Mouse (Mus musculus): ENCODE results near the gene Wnt4. TPM values are rescaled to one million over a fixed set of nuclear protein-coding genes. Genes with fewer than 3 reads are reported as not detected.

Gene Wnt4
- total and polyA plus RNA-seq, 3 experiments: not detected

Other genes with a start within 250 kb of the Wnt4 start
- gene Zbtb40, start 228.7 kb upstream of the Wnt4 start, total RNA-seq (2012; rRNA removed): 8.6 and 9.6 TPM in 2 replicates
- 10 to 100 TPM in 1 of 2 experiments, not detected in 1; 14.4 TPM for gene Zbtb40, start 228.7 kb upstream of the Wnt4 start, polyA plus RNA-seq (2012; ENCODE audit: insufficient read depth in 1 of 2, insufficient read length in 2 of 2, low read depth in 1 of 2, low replicate concordance in 2 of 2, missing spikeins in 1 of 2)
- gene Cdc42, start 80.2 kb downstream of the Wnt4 start, total RNA-seq (2012; rRNA removed): 173 and 174 TPM in 2 replicates
- gene Cdc42, start 80.2 kb downstream of the Wnt4 start, polyA plus RNA-seq (2012; ENCODE audit: insufficient read depth in 1 of 2, insufficient read length in 2 of 2, low read depth in 1 of 2, low replicate concordance in 2 of 2, missing spikeins in 1 of 2): 100 to 1,000 TPM; 117 to 203 TPM
- not detected in 2 replicates for gene Cela3a, start 132.3 kb downstream of the Wnt4 start, total RNA-seq (2012; rRNA removed)
- not detected for gene Cela3a, start 132.3 kb downstream of the Wnt4 start, polyA plus RNA-seq (2012; ENCODE audit: insufficient read depth in 1 of 2, insufficient read length in 2 of 2, low read depth in 1 of 2, low replicate concordance in 2 of 2, missing spikeins in 1 of 2)
- not detected in 2 replicates for gene Cela3b, start 153.1 kb downstream of the Wnt4 start, total RNA-seq (2012; rRNA removed)
- gene Cela3b, start 153.1 kb downstream of the Wnt4 start, polyA plus RNA-seq (2012; ENCODE audit: insufficient read depth in 1 of 2, insufficient read length in 2 of 2, low read depth in 1 of 2, low replicate concordance in 2 of 2, missing spikeins in 1 of 2): not detected
- not detected in 2 replicates for gene 1700013G24Rik, start 175.8 kb downstream of the Wnt4 start, total RNA-seq (2012; rRNA removed)
- gene 1700013G24Rik, start 175.8 kb downstream of the Wnt4 start, polyA plus RNA-seq (2012; ENCODE audit: insufficient read depth in 1 of 2, insufficient read length in 2 of 2, low read depth in 1 of 2, low replicate concordance in 2 of 2, missing spikeins in 1 of 2): not detected
- gene Hspg2, start 191.3 kb downstream of the Wnt4 start, total RNA-seq (2012; rRNA removed): 0.04 TPM in 1 of 2 replicates, not detected in the other
- gene Hspg2, start 191.3 kb downstream of the Wnt4 start, polyA plus RNA-seq (2012; ENCODE audit: insufficient read depth in 1 of 2, insufficient read length in 2 of 2, low read depth in 1 of 2, low replicate concordance in 2 of 2, missing spikeins in 1 of 2): under 1 TPM in 1 of 2 experiments, not detected in 1; 0.04 TPM

All from MEL (cell line).